Mouse (Mus musculus) heart, embryonic 12.5 days (tissue): ENCODE data around the gene Fbll1. TPM values are rescaled to one million over a fixed set of nuclear protein-coding genes. Genes with fewer than 3 reads are reported as not detected.
A peak's percentile ranks its signal among the peaks of the same experiment; 100 is the strongest.

Experiments
- ATAC-seq: fragments of 200-750 bp; cut with Nextera tagmentation; 2 replicates; pipeline ENCODE4 v1.8.0; 2017; ENCODE audit warnings: moderate TSS enrichment, moderate library complexity; ENCODE audit not compliant: insufficient number of reproducible peaks, low FRiP score
- H3K27ac ChIP-seq: fragments of 300-500 bp; sonication (generic); 2 replicates; pipeline ENCODE4 v1.5.1; 2016; ENCODE audit warnings: mild to moderate bottlenecking, moderate library complexity; ENCODE audit not compliant: poor library complexity, severe bottlenecking
- H3K27me3 ChIP-seq: fragments of 300-500 bp; sonication (generic); replicated peaks from 2 replicates; pipeline ENCODE4 v1.6.1; 2016; ENCODE audit warnings: mild to moderate bottlenecking, moderate library complexity
- H3K36me3 ChIP-seq: fragments of 300-500 bp; sonication (generic); 2 replicates; pipeline ENCODE4 v1.6.1; 2016; ENCODE audit warnings: mild to moderate bottlenecking, moderate library complexity
- H3K4me1 ChIP-seq: fragments of 300-500 bp; sonication (generic); replicated peaks from 2 replicates; pipeline ENCODE4 v1.6.1; 2016; ENCODE audit warnings: mild to moderate bottlenecking
- H3K4me2 ChIP-seq: fragments of 300-500 bp; sonication (generic); 2 replicates; pipeline ENCODE4 v1.6.1; 2016; ENCODE audit warnings: mild to moderate bottlenecking, moderate library complexity
- H3K4me3 ChIP-seq: fragments of 300-500 bp; sonication (generic); 2 replicates; pipeline ENCODE4 v1.5.1; 2016; ENCODE audit warnings: mild to moderate bottlenecking
- H3K9ac ChIP-seq: fragments of 300-500 bp; sonication (generic); 2 replicates; pipeline ENCODE4 v1.6.1; 2016; ENCODE audit warnings: mild to moderate bottlenecking, moderate library complexity
- H3K9me3 ChIP-seq: fragments of 300-500 bp; sonication (generic); replicated peaks from 2 replicates; pipeline ENCODE4 v1.6.1; 2016; ENCODE audit warnings: mild to moderate bottlenecking, moderate library complexity
- WGBS: fragments of 180-500 bp; shearing (Covaris S2); methylation state at CpG from one replicate; pipeline ENCODE4 v1.1.7; 2016; 5-methylcytosine and 5-hydroxymethylcytosine counted together
- polyA plus RNA-seq: library from polyadenylated mRNA; unstranded; fragments of >200 nt; fragmentation: Nextera tagmentation; extraction: Ambion mirVana; gene quantifications from 2 replicates; pipeline ENCODE4 v1.2.1, GENCODE M21; 2016

Fbll1 gene
- polyA plus RNA-seq, 1 experiment from 2014 or later, result not detected

- WGBS, result 95% methylated on average over 3 of the region's 3 CpGs
- no peak for ATAC-seq
- Histone ChIP-seq H3K4me2 (no peak overlapping the region), H3K9me3 (no peaks in the 10 kb centered on the region), H3K9ac (no peak overlapping the region), H3K4me1 (no peaks in the 10 kb centered on the region), H3K4me3 (no peak overlapping the region), H3K27ac (no peak overlapping the region), H3K27me3 (no peaks in the 10 kb centered on the region), H3K36me3 (peaks cover 71% of the 10 kb centered on the region)
Observed at GRCm38 (mm10) chr11:35782444-35782843, 16.2 kb downstream of the Fbll1 start.

- Histone ChIP-seq H3K4me2 (no peak overlapping the region), H3K36me3 (peaks cover 79% of the 10 kb centered on the region), H3K9me3 (0 out of 2 replicates have a peak, but pooled peaks cover 2% of the 10 kb centered on the region), H3K4me3 (no peak overlapping the region), H3K27me3 (no peaks in the 10 kb centered on the region), H3K27ac (no peak overlapping the region), H3K4me1 (no peaks in the 10 kb centered on the region), H3K9ac (no peak overlapping the region)
- WGBS, result 78% methylated on average over 3 of the region's 3 CpGs
- ATAC-seq, result no peak
Observed at GRCm38 (mm10) chr11:35780336-35780735, 18.3 kb downstream of the Fbll1 start.

- Histone ChIP-seq H3K4me2 (no peak overlapping the region), H3K9me3 (0 out of 2 replicates have a peak, but pooled peaks cover 2% of the 10 kb centered on the region), H3K36me3 (peaks cover 46% of the 10 kb centered on the region), H3K27ac (no peak overlapping the region), H3K9ac (no peak overlapping the region), H3K27me3 (no peaks in the 10 kb centered on the region), H3K4me1 (0 out of 2 replicates have a peak, but pooled peaks cover 3% of the 10 kb centered on the region), H3K4me3 (no peak overlapping the region)
- no peak for ATAC-seq
- WGBS, result 90% methylated on average over 3 of the region's 3 CpGs
Observed at GRCm38 (mm10) chr11:35776452-35776851, 22.2 kb downstream of the Fbll1 start.

GRCm38 (mm10) chr11:35775606-35776005 lies 23.1 kb downstream of the Fbll1 start:
- H3K36me3 ChIP-seq, result peaks cover 45% of the 10 kb centered on the region
- 0 out of 2 replicates have a peak, but pooled peaks cover 2% of the 10 kb centered on the region for H3K9me3 ChIP-seq
- H3K4me3 ChIP-seq, result no peak overlapping the region
- no peak overlapping the region for H3K4me2 ChIP-seq
- H3K27me3 ChIP-seq, result no peaks in the 10 kb centered on the region
- no peak for ATAC-seq
- 92% methylated on average over 3 of the region's 3 CpGs for WGBS
- H3K9ac ChIP-seq, result no peak overlapping the region
- peaks cover 11% of the 10 kb centered on the region for H3K4me1 ChIP-seq
- no peak overlapping the region for H3K27ac ChIP-seq

GRCm38 (mm10) chr11:35770741-35771504 lies 27.8 kb downstream of the Fbll1 start:
- Histone ChIP-seq H3K36me3 (peaks cover 6% of the 10 kb centered on the region), H3K27ac (no peak overlapping the region), H3K9me3 (no peaks in the 10 kb centered on the region), H3K4me1 (peaks cover 14% of the 10 kb centered on the region), H3K9ac (peak overlapping the region; percentile 90), H3K4me3 (peak overlapping the region; percentile 69), H3K27me3 (0 out of 2 replicates have a peak, but pooled peaks cover 5% of the 10 kb centered on the region), H3K4me2 (peak overlapping the region; percentile 93)
- WGBS, result 56% methylated on average over 9 of the region's 9 CpGs
- no peak for ATAC-seq

- Histone ChIP-seq H3K4me3 (peak overlapping the region; percentile 69), H3K4me2 (peak overlapping the region; percentile 93), H3K36me3 (peaks cover 5% of the 10 kb centered on the region), H3K9me3 (no peaks in the 10 kb centered on the region), H3K27ac (peak overlapping the region; percentile 89), H3K27me3 (peaks cover 8% of the 10 kb centered on the region; the same call in 1 of the 2 replicates), H3K4me1 (peaks cover 14% of the 10 kb centered on the region), H3K9ac (peak overlapping the region; percentile 90)
- peak; percentile 93 for ATAC-seq
- WGBS, result under 1% methylated on average over 35 of the region's 41 CpGs
Observed at GRCm38 (mm10) chr11:35769746-35770437, 28.8 kb downstream of the Fbll1 start.

- peaks cover 5% of the 10 kb centered on the region for H3K36me3 ChIP-seq
- peaks cover 14% of the 10 kb centered on the region for H3K4me1 ChIP-seq
- WGBS, result under 1% methylated on average over 50 of the region's 50 CpGs
- peak within 1 kb of the TSS; percentile 69 for H3K4me3 ChIP-seq
- no peaks in the 10 kb centered on the region for H3K9me3 ChIP-seq
- peaks cover 8% of the 10 kb centered on the region; the same call in 1 of the 2 replicates for H3K27me3 ChIP-seq
- peak within 1 kb of the TSS; percentile 90 for H3K9ac ChIP-seq
- H3K27ac ChIP-seq, result peak within 1 kb of the TSS; percentile 89
- ATAC-seq, result peak; percentile 99
- H3K4me2 ChIP-seq, result peak within 1 kb of the TSS; percentile 93
Observed at GRCm38 (mm10) chr11:35769188-35769745, 29.4 kb downstream of the Fbll1 start, which contains the start of gene Pank3. Gene Pank3, plus strand, starts transcription at chr11:35769484.

- no peaks in the 10 kb centered on the region for H3K36me3 ChIP-seq
- no peak overlapping the region for H3K27ac ChIP-seq
- H3K4me3 ChIP-seq, result no peak overlapping the region
- H3K9ac ChIP-seq, result no peak overlapping the region
- H3K9me3 ChIP-seq, result no peaks in the 10 kb centered on the region
- ATAC-seq, result no peak
- no peak overlapping the region for H3K4me2 ChIP-seq
- peaks cover 8% of the 10 kb centered on the region; the same call in 1 of the 2 replicates for H3K27me3 ChIP-seq
- WGBS, result 86% methylated on average over 5 of the region's 5 CpGs
- peaks cover 13% of the 10 kb centered on the region for H3K4me1 ChIP-seq
Observed at GRCm38 (mm10) chr11:35766845-35767244, 31.8 kb downstream of the Fbll1 start.

GRCm38 (mm10) chr11:35760627-35761003 lies 38.1 kb downstream of the Fbll1 start:
- ATAC-seq, result no peak
- H3K36me3 ChIP-seq, result no peaks in the 10 kb centered on the region
- no peaks in the 10 kb centered on the region for H3K9me3 ChIP-seq
- WGBS, result 91% methylated on average over 4 of the region's 4 CpGs
- H3K27me3 ChIP-seq, result 0 out of 2 replicates have a peak, but pooled peaks cover 4% of the 10 kb centered on the region
- H3K4me1 ChIP-seq, result peaks cover 4% of the 10 kb centered on the region; the same call in 1 of the 2 replicates
- no peak overlapping the region for H3K4me3 ChIP-seq
- no peak overlapping the region for H3K9ac ChIP-seq
- no peak overlapping the region for H3K27ac ChIP-seq
- H3K4me2 ChIP-seq, result no peak overlapping the region

- 48% methylated on average over 7 of the region's 7 CpGs for WGBS
- no peak for ATAC-seq
Observed at GRCm38 (mm10) chr11:35760001-35760626, 38.6 kb downstream of the Fbll1 start.

More at GRCm38 (mm10) chr11:35760001-35760626, 38.6 kb downstream of the Fbll1 start:
- Histone ChIP-seq H3K9ac (no peak overlapping the region), H3K4me3 (no peak overlapping the region), H3K4me2 (no peak overlapping the region), H3K9me3 (no peaks in the 10 kb centered on the region), H3K27ac (no peak overlapping the region), H3K4me1 (peaks cover 4% of the 10 kb centered on the region; the same call in 1 of the 2 replicates), H3K27me3 (0 out of 2 replicates have a peak, but pooled peaks cover 4% of the 10 kb centered on the region), H3K36me3 (no peaks in the 10 kb centered on the region)
